Mouse (Mus musculus) layer of hippocampus, postnatal 14 days (tissue): ENCODE data around the gene Alox12. TPM values are rescaled to one million over a fixed set of nuclear protein-coding genes. Genes with fewer than 3 reads are reported as not detected.

ENCODE experiments used
- DNase-seq, 2 experiments: peaks; one replicate each; pipeline ENCODE4 v3.0.0; 2021 to 2022; ENCODE audit warnings: low spot score in 2 of 2, mixed read lengths in 1 of 2
- microRNA-seq, 2 experiments: library from miRNA; unstranded; fragments of <30 nt; microRNA quantifications; one replicate each; pipeline ENCODE4 v1.2.0; 2021
- total RNA-seq, 2 experiments: library from RNA; stranded (reverse); gene quantifications; 2 replicates each; pipeline ENCODE4 v1.2.3; 2021

The Alox12 gene
- total RNA-seq, 2 experiments from 2014 or later = 0.48 TPM; not detected in 1

GRCm38 (mm10) chr11:70199107-70199506, 56.0 kb downstream of the Alox12 start:
- DNase-seq = no peak

GRCm38 (mm10) chr11:70198332-70198731, 56.8 kb downstream of the Alox12 start:
- no peak for DNase-seq

- no peak for DNase-seq
These were observed 61.5 kb downstream of the Alox12 start for GRCm38 (mm10) chr11:70193354-70194285.

GRCm38 (mm10) chr11:70192157-70192556, 63.0 kb downstream of the Alox12 start:
- DNase-seq = no peak

Small RNA genes within 50 kb of the gene (microRNA-seq; reads per million reads assigned to microRNA genes)
- gene Mir195a (1,074 to 2,365 reads per million in 2 experiments), gene Mir497 (0 reads per million in 2 experiments), gene Mir497b (0 reads per million in 2 experiments)

Other genes with a start within 250 kb of the Alox12 start
- 10 to 100 TPM; 62.3 to 69.2 TPM for gene Acadvl, start 239.9 kb downstream of the Alox12 start, total RNA-seq
- 100 to 1,000 TPM; 845 to 900 TPM for gene Dlg4, start 238.4 kb downstream of the Alox12 start, total RNA-seq
- gene Asgr1, start 201.3 kb downstream of the Alox12 start, total RNA-seq = 1 to 10 TPM in 1 of 2 experiments, under 1 TPM in 1; 0.88 to 1.0 TPM
- not detected for gene Asgr2, start 162.7 kb downstream of the Alox12 start, total RNA-seq
- gene Mgl2, start 125.0 kb downstream of the Alox12 start, total RNA-seq = 1 to 10 TPM in 1 of 2 experiments, under 1 TPM in 1; 0.55 to 1.2 TPM
- 1 to 10 TPM; 1.1 to 2.3 TPM for gene Clec10a, start 99.2 kb downstream of the Alox12 start, total RNA-seq
- gene Slc16a11, start 42.6 kb downstream of the Alox12 start, total RNA-seq = 10 to 100 TPM; 26.1 to 32.9 TPM
- gene Slc16a13, start 34.3 kb downstream of the Alox12 start, total RNA-seq = 10 to 100 TPM in 1 of 2 experiments, 1 to 10 TPM in 1; 9.3 to 12.6 TPM
- gene Bcl6b, start 25.6 kb downstream of the Alox12 start, total RNA-seq = 1 to 10 TPM; 2.7 to 2.9 TPM
- 10 to 100 TPM; 42.3 to 47.7 TPM for gene 0610010K14Rik, start 17.4 kb downstream of the Alox12 start, total RNA-seq
- gene Gm21988, start 15.5 kb downstream of the Alox12 start, total RNA-seq = 1 to 10 TPM; 7.2 to 7.9 TPM
- 100 to 1,000 TPM; 280 to 324 TPM for gene Rnasek, start 15.5 kb downstream of the Alox12 start, total RNA-seq
- gene Alox12e, start 67.3 kb upstream of the Alox12 start, total RNA-seq = not detected
- not detected for gene Alox15, start 96.7 kb upstream of the Alox12 start, total RNA-seq
- 10 to 100 TPM; 38.5 to 39.6 TPM for gene Pelp1, start 154.7 kb upstream of the Alox12 start, total RNA-seq
- 10 to 100 TPM; 94.0 to 95.9 TPM for gene Arrb2, start 177.3 kb upstream of the Alox12 start, total RNA-seq
- gene Med11, start 196.6 kb upstream of the Alox12 start, total RNA-seq = 10 to 100 TPM; 12.9 to 17.9 TPM
- gene Zmynd15, start 204.1 kb upstream of the Alox12 start, total RNA-seq = 1 to 10 TPM in 1 of 2 experiments, under 1 TPM in 1; 0.62 to 1.2 TPM
- gene Cxcl16, start 204.6 kb upstream of the Alox12 start, total RNA-seq = under 1 TPM; 0.62 to 0.78 TPM
- 1 to 10 TPM in 1 of 2 experiments, not detected in 1; 1.0 TPM for gene Tm4sf5, start 249.9 kb upstream of the Alox12 start, total RNA-seq